Mouse (Mus musculus): Measurements from ENCODE around the gene Lztr1.
A peak's percentile ranks its signal among the peaks of the same experiment; 100 is the strongest.

The Lztr1 gene

GRCm38 (mm10) chr16:17556907-17557306, 48.4 kb downstream of the Lztr1 start:
- DNase-seq (ENCODE audit: low spot score in 2 of 2) = no peak

GRCm38 (mm10) chr16:17557947-17558480, 49.5 kb downstream of the Lztr1 start:
- DNase-seq (ENCODE audit: low spot score in 2 of 2) = peak; percentile 62 to 77

GRCm38 (mm10) chr16:17558811-17559210, 50.3 kb downstream of the Lztr1 start:
- no peak for DNase-seq (ENCODE audit: low spot score in 2 of 2)

GRCm38 (mm10) chr16:17559396-17560027, 51.0 kb downstream of the Lztr1 start:
- no peak for DNase-seq (ENCODE audit: low spot score in 2 of 2)

- no peak for DNase-seq (ENCODE audit: low spot score in 2 of 2)
These were observed 52.8 kb downstream of the Lztr1 start, which contains the start of gene Lrrc74b for GRCm38 (mm10) chr16:17561128-17561750. TSS of gene Lrrc74b (minus strand) at chr16:17561247.

GRCm38 (mm10) chr16:17561751-17562208, 53.3 kb downstream of the Lztr1 start, which contains the start of gene P2rx6:
TSS of gene P2rx6 (plus strand) at chr16:17561885.
- no peak for DNase-seq (ENCODE audit: low spot score in 2 of 2)

GRCm38 (mm10) chr16:17563580-17563979, 55.1 kb downstream of the Lztr1 start:
- no peak for DNase-seq (ENCODE audit: low spot score in 2 of 2)

- no peak for DNase-seq (ENCODE audit: low spot score in 2 of 2)
These were observed 55.7 kb downstream of the Lztr1 start for GRCm38 (mm10) chr16:17564221-17564620.

- no peak for DNase-seq (ENCODE audit: low spot score in 2 of 2)
These were observed 56.3 kb downstream of the Lztr1 start for GRCm38 (mm10) chr16:17564771-17565170.

- DNase-seq (ENCODE audit: low spot score in 2 of 2) = no peak
These were observed 57.7 kb downstream of the Lztr1 start for GRCm38 (mm10) chr16:17566186-17566585.

All from spleen, postnatal 10 days (tissue).